Mouse (Mus musculus) E14TG2a.4 (cell line): ENCODE measurements at regions not wholly inside any gene's neighbourhood (a gene's known extent, or its start where the extent isn't known, plus 50 kb on each side); places are given as distances from the start of the nearest gene placed in this dataset.

Experiments
- CTCF ChIP-seq: conservative IDR thresholded peaks from 2 replicates; pipeline ENCODE4 v1.5.1; 2014; ENCODE audit warnings: low read length
- NANOG ChIP-seq: IDR thresholded peaks from 2 replicates; pipeline ENCODE4 v1.6.1; 2014; ENCODE audit warnings: borderline replicate concordance, low read length, mixed read lengths
- POU5F1 ChIP-seq: IDR thresholded peaks from 2 replicates; pipeline ENCODE4 v1.6.1; 2014; ENCODE audit warnings: low read length, borderline replicate concordance

GRCm38 (mm10) chr13:110845695-110846094 lies 409.1 kb upstream of the Actbl2 start:
- TF ChIP-seq CTCF (no peak), POU5F1 (no peak), NANOG (no peak)
